Mouse (Mus musculus): ENCODE data around the gene Rhbdf2. TPM values are rescaled to one million over a fixed set of nuclear protein-coding genes. Genes with fewer than 3 reads are reported as not detected.

Rhbdf2 gene
- total RNA-seq, 1 experiment = 29.3 TPM

GRCm38 (mm10) chr11:116646771-116647170 lies 20.0 kb upstream of the Rhbdf2 start:
- Histone ChIP-seq H3K36me3 (ENCODE audit: control insufficient read depth, insufficient read depth, low read length, poor library complexity, severe bottlenecking) (no peaks in the 10 kb centered on the region), H3K4me1 (ENCODE audit: control insufficient read depth in 2 of 2, insufficient read depth in 2 of 2, low read length in 2 of 2, poor library complexity in 1 of 2) (peaks cover 0 to 11% of the 10 kb centered on the region in 2 experiments; a peak in 1 of 4 replicates), H3K9ac (ENCODE audit: insufficient read depth, low read depth, low read length, poor library complexity, severe bottlenecking) (no peak overlapping the region), H3K9me3 (ENCODE audit: control insufficient read depth, insufficient read depth, low read depth, low read length) (no peaks in the 10 kb centered on the region), H3K4me3 (ENCODE audit: insufficient read depth in 1 of 2, low read depth in 1 of 2, low read length in 2 of 2, poor library complexity in 1 of 2, severe bottlenecking in 1 of 2) (no peak overlapping the region), H3K27ac (ENCODE audit: insufficient read depth, low read depth, low read length, poor library complexity, severe bottlenecking) (no peak overlapping the region)
- in situ Hi-C loops (cut with MboI; ENCODE audit: low sequenced_read_pairs in 2 of 2, unreplicated experiment in 2 of 2) = loop anchor here (10.0 to 25.0 kb wide), 2 partner anchors 166 to 168 kb away; no protein-coding TSS in a partner anchor
- TF ChIP-seq ZNF384 (IDR thresholded peaks at IDR 0.05; ENCODE audit: low read depth, low read length) (no peak), MAFK (IDR thresholded peaks at IDR 0.05; ENCODE audit: insufficient read depth, low read depth, low read length) (no peak), HCFC1 (IDR thresholded peaks at IDR 0.05; ENCODE audit: borderline replicate concordance, insufficient read depth, low read length) (no peak), ZC3H11A (IDR thresholded peaks at IDR 0.05; ENCODE audit: borderline replicate concordance, low read depth, low read length) (no peak), CHD2 (IDR thresholded peaks at IDR 0.05; ENCODE audit: low read depth, low read length) (no peak)
- no peak for DNase-seq (ENCODE audit: low read depth, low spot score)

GRCm38 (mm10) chr11:116646136-116646535 lies 19.3 kb upstream of the Rhbdf2 start:
- no peak for DNase-seq (ENCODE audit: low read depth, low spot score)
- H3K36me3 ChIP-seq (ENCODE audit: control insufficient read depth, insufficient read depth, low read length, poor library complexity, severe bottlenecking) = no peaks in the 10 kb centered on the region
- TF ChIP-seq MAFK (IDR thresholded peaks at IDR 0.05; ENCODE audit: insufficient read depth, low read depth, low read length) (no peak), ZC3H11A (IDR thresholded peaks at IDR 0.05; ENCODE audit: borderline replicate concordance, low read depth, low read length) (no peak), CHD2 (IDR thresholded peaks at IDR 0.05; ENCODE audit: low read depth, low read length) (no peak), HCFC1 (IDR thresholded peaks at IDR 0.05; ENCODE audit: borderline replicate concordance, insufficient read depth, low read length) (no peak), ZNF384 (IDR thresholded peaks at IDR 0.05; ENCODE audit: low read depth, low read length) (no peak)
- H3K4me3 ChIP-seq (ENCODE audit: insufficient read depth in 1 of 2, low read depth in 1 of 2, low read length in 2 of 2, poor library complexity in 1 of 2, severe bottlenecking in 1 of 2) = no peak overlapping the region
- no peak overlapping the region for H3K9ac ChIP-seq (ENCODE audit: insufficient read depth, low read depth, low read length, poor library complexity, severe bottlenecking)
- H3K27ac ChIP-seq (ENCODE audit: insufficient read depth, low read depth, low read length, poor library complexity, severe bottlenecking) = no peak overlapping the region
- in situ Hi-C loops (cut with MboI; ENCODE audit: low sequenced_read_pairs in 2 of 2, unreplicated experiment in 2 of 2) = loop anchor here (10.0 to 25.0 kb wide), 2 partner anchors 166 to 169 kb away; no protein-coding TSS in a partner anchor
- no peaks in the 10 kb centered on the region for H3K9me3 ChIP-seq (ENCODE audit: control insufficient read depth, insufficient read depth, low read depth, low read length)
- H3K4me1 ChIP-seq (ENCODE audit: control insufficient read depth in 2 of 2, insufficient read depth in 2 of 2, low read length in 2 of 2, poor library complexity in 1 of 2) = peaks cover 0 to 11% of the 10 kb centered on the region in 2 experiments; a peak in 1 of 4 replicates

GRCm38 (mm10) chr11:116645446-116646110 lies 18.8 kb upstream of the Rhbdf2 start:
- Histone ChIP-seq H3K4me3 (ENCODE audit: insufficient read depth in 1 of 2, low read depth in 1 of 2, low read length in 2 of 2, poor library complexity in 1 of 2, severe bottlenecking in 1 of 2) (no peak overlapping the region), H3K27ac (ENCODE audit: insufficient read depth, low read depth, low read length, poor library complexity, severe bottlenecking) (no peak overlapping the region), H3K4me1 (ENCODE audit: control insufficient read depth in 2 of 2, insufficient read depth in 2 of 2, low read length in 2 of 2, poor library complexity in 1 of 2) (peaks cover 0 to 11% of the 10 kb centered on the region in 2 experiments; a peak in 1 of 4 replicates), H3K36me3 (ENCODE audit: control insufficient read depth, insufficient read depth, low read length, poor library complexity, severe bottlenecking) (no peaks in the 10 kb centered on the region), H3K9ac (ENCODE audit: insufficient read depth, low read depth, low read length, poor library complexity, severe bottlenecking) (no peak overlapping the region), H3K9me3 (ENCODE audit: control insufficient read depth, insufficient read depth, low read depth, low read length) (no peaks in the 10 kb centered on the region)
- in situ Hi-C loops (cut with MboI; ENCODE audit: low sequenced_read_pairs in 2 of 2, unreplicated experiment in 2 of 2) = loop anchor here (10.0 to 25.0 kb wide), 2 partner anchors 167 to 169 kb away; no protein-coding TSS in a partner anchor
- no peak for DNase-seq (ENCODE audit: low read depth, low spot score)
- TF ChIP-seq CHD2 (IDR thresholded peaks at IDR 0.05; ENCODE audit: low read depth, low read length) (no peak), MAFK (IDR thresholded peaks at IDR 0.05; ENCODE audit: insufficient read depth, low read depth, low read length) (no peak), ZNF384 (IDR thresholded peaks at IDR 0.05; ENCODE audit: low read depth, low read length) (no peak), ZC3H11A (IDR thresholded peaks at IDR 0.05; ENCODE audit: borderline replicate concordance, low read depth, low read length) (no peak), HCFC1 (IDR thresholded peaks at IDR 0.05; ENCODE audit: borderline replicate concordance, insufficient read depth, low read length) (no peak)

- H3K4me1 ChIP-seq (ENCODE audit: control insufficient read depth in 2 of 2, insufficient read depth in 2 of 2, low read length in 2 of 2, poor library complexity in 1 of 2) = peaks cover 0 to 11% of the 10 kb centered on the region in 2 experiments; a peak in 1 of 4 replicates
- H3K27ac ChIP-seq (ENCODE audit: insufficient read depth, low read depth, low read length, poor library complexity, severe bottlenecking) = no peak overlapping the region
- no peaks in the 10 kb centered on the region for H3K36me3 ChIP-seq (ENCODE audit: control insufficient read depth, insufficient read depth, low read length, poor library complexity, severe bottlenecking)
- DNase-seq (ENCODE audit: low read depth, low spot score) = no peak
- TF ChIP-seq ZNF384 (IDR thresholded peaks at IDR 0.05; ENCODE audit: low read depth, low read length) (no peak), CHD2 (IDR thresholded peaks at IDR 0.05; ENCODE audit: low read depth, low read length) (no peak), MAFK (IDR thresholded peaks at IDR 0.05; ENCODE audit: insufficient read depth, low read depth, low read length) (no peak)
- H3K9me3 ChIP-seq (ENCODE audit: control insufficient read depth, insufficient read depth, low read depth, low read length) = no peaks in the 10 kb centered on the region
- in situ Hi-C loops (cut with MboI; ENCODE audit: low sequenced_read_pairs in 2 of 2, unreplicated experiment in 2 of 2) = loop anchor here (10.0 to 25.0 kb wide), 2 partner anchors 168 to 170 kb away; no protein-coding TSS in a partner anchor
- 0 out of 2 replicates have a peak overlapping the region, but pooled peaks have one; percentile 5 for H3K9ac ChIP-seq (ENCODE audit: insufficient read depth, low read depth, low read length, poor library complexity, severe bottlenecking)
- H3K4me3 ChIP-seq (ENCODE audit: insufficient read depth in 1 of 2, low read depth in 1 of 2, low read length in 2 of 2, poor library complexity in 1 of 2, severe bottlenecking in 1 of 2) = peak overlapping the region in 1 of 2 experiments; percentile 25; a peak in 1 of 4 replicates
Measured at GRCm38 (mm10) chr11:116644225-116645112, 17.6 kb upstream of the Rhbdf2 start.

Data from ES-E14 (cell line).